Mouse (Mus musculus) liver, embryonic 11.5 days (tissue): ENCODE measurements around the gene Rad51d. TPM values are rescaled to one million over a fixed set of nuclear protein-coding genes. Genes with fewer than 3 reads are reported as not detected.
A peak's percentile ranks its signal among the peaks of the same experiment; 100 is the strongest.
"Not testable (repeated sequence)": the region's sequence is repeated elsewhere in the genome, so short reads cannot be mapped to it uniquely, and the experiment has no call there.

Experiments
- ATAC-seq: fragments of 200-750 bp; cut with Nextera tagmentation; replicated peaks from 2 replicates; pipeline ENCODE4 v1.8.0; 2017; ENCODE audit warnings: moderate number of reproducible peaks, mild to moderate bottlenecking, moderate TSS enrichment, moderate library complexity; ENCODE audit not compliant: low FRiP score
- DNase-seq: peaks from one replicate; pipeline ENCODE4 v3.0.0-alpha.2; 2017; ENCODE audit warnings: low spot score
- H3K27ac ChIP-seq: fragments of 300-500 bp; sonication (generic); 2 replicates; pipeline ENCODE4 v1.5.1; 2014; ENCODE audit warnings: mild to moderate bottlenecking, low read depth, low read length, control low read depth
- H3K27me3 ChIP-seq: fragments of 300-500 bp; sonication (generic); replicated peaks from 2 replicates; pipeline ENCODE4 v1.6.1; 2014; ENCODE audit warnings: low read length, mixed read lengths; ENCODE audit not compliant: control insufficient read depth, insufficient read depth
- H3K36me3 ChIP-seq: fragments of 300-500 bp; sonication (generic); 2 replicates; pipeline ENCODE4 v1.6.1; 2014; ENCODE audit warnings: mild to moderate bottlenecking, low read length, moderate library complexity, mixed read lengths; ENCODE audit not compliant: control insufficient read depth, insufficient read depth
- H3K4me1 ChIP-seq: fragments of 300-500 bp; sonication (generic); replicated peaks from 2 replicates; pipeline ENCODE4 v1.6.1; 2014; ENCODE audit warnings: low read length, mixed read lengths; ENCODE audit not compliant: control insufficient read depth, insufficient read depth
- H3K4me2 ChIP-seq: fragments of 300-500 bp; sonication (generic); 2 replicates; pipeline ENCODE4 v1.6.1; 2014; ENCODE audit warnings: mild to moderate bottlenecking, control low read depth, moderate library complexity
- H3K4me3 ChIP-seq: fragments of 300-500 bp; sonication (generic); 2 replicates; pipeline ENCODE4 v1.5.1; 2014; ENCODE audit warnings: low read depth, low read length, control low read depth
- H3K9ac ChIP-seq: fragments of 300-500 bp; sonication (generic); 2 replicates; pipeline ENCODE4 v1.6.1; 2014; ENCODE audit warnings: low read depth, low read length, control low read depth
- H3K9me3 ChIP-seq: fragments of 300-500 bp; sonication (generic); 2 replicates; pipeline ENCODE4 v1.6.1; 2016; ENCODE audit warnings: low read length, inconsistent platforms, mixed read lengths; ENCODE audit not compliant: control insufficient read depth
- WGBS: fragments of 180-500 bp; shearing (Covaris S2); extraction: QIAGEN DNeasy Blood & Tissue Kit; methylation state at CpG from one replicate; pipeline ENCODE4 v1.1.7; 2014; 5-methylcytosine and 5-hydroxymethylcytosine counted together
- polyA plus RNA-seq: library from polyadenylated mRNA; unstranded; fragments of >200 nt; fragmentation: Nextera tagmentation; extraction: Ambion mirVana; gene quantifications from 2 replicates; pipeline ENCODE4 v1.2.1, GENCODE M21; 2014

Rad51d gene
- polyA plus RNA-seq: 14.4 and 14.8 TPM in 2 replicates

GRCm38 (mm10) chr11:82890342-82890762 is at the start of gene Rad51d:
TSS of gene Rad51d (minus strand) at chr11:82890614.
- DNase-seq (peak; percentile 95), ATAC-seq (peak; percentile 90)
- Histone ChIP-seq H3K9me3 (no peaks in the 10 kb centered on the region), H3K9ac (peak within 1 kb of the TSS; percentile 75), H3K4me1 (peaks cover 8% of the 10 kb centered on the region; the same call in 1 of the 2 replicates), H3K4me2 (peak within 1 kb of the TSS; percentile 95), H3K27ac (peak within 1 kb of the TSS; percentile 21), H3K36me3 (no peaks in the 10 kb centered on the region), H3K4me3 (peak within 1 kb of the TSS; percentile 68), H3K27me3 (peaks cover 4% of the 10 kb centered on the region)
- WGBS: 1% methylated on average over 26 of the region's 26 CpGs

- H3K4me2 ChIP-seq: peak overlapping the region; percentile 73
- H3K36me3 ChIP-seq: no peaks in the 10 kb centered on the region
- DNase-seq (no peak), ATAC-seq (no peak)
- no peak overlapping the region for H3K27ac ChIP-seq
- H3K9me3 ChIP-seq: no peaks in the 10 kb centered on the region
- no peaks in the 10 kb centered on the region for H3K4me1 ChIP-seq
- 3% methylated on average over 29 of the region's 29 CpGs for WGBS
- no peak overlapping the region for H3K9ac ChIP-seq
- peaks cover 91% of the 10 kb centered on the region for H3K27me3 ChIP-seq
- H3K4me3 ChIP-seq: peak overlapping the region; percentile 50
These were observed 42.8 kb upstream of the Rad51d start for GRCm38 (mm10) chr11:82933186-82933585.

- not testable (repeated sequence) for ATAC-seq, H3K27ac ChIP-seq, H3K4me1 ChIP-seq, H3K36me3 ChIP-seq, DNase-seq, H3K9me3 ChIP-seq
- peaks cover 89% of the 10 kb centered on the region for H3K27me3 ChIP-seq
- H3K9ac ChIP-seq: 0 out of 2 replicates have a peak overlapping the region, but pooled peaks have one; percentile 14
- 1% methylated on average over 119 of the region's 119 CpGs for WGBS
- peak overlapping the region; percentile 50 for H3K4me3 ChIP-seq
- peak overlapping the region; percentile 73 for H3K4me2 ChIP-seq
These were observed 41.4 kb upstream of the Rad51d start for GRCm38 (mm10) chr11:82931671-82932450.

- not testable (repeated sequence) for H3K36me3 ChIP-seq, H3K9ac ChIP-seq, H3K27ac ChIP-seq, ATAC-seq, H3K4me1 ChIP-seq, DNase-seq, H3K9me3 ChIP-seq
- Histone ChIP-seq H3K27me3 (peaks cover 90% of the 10 kb centered on the region), H3K4me2 (peak overlapping the region; percentile 73), H3K4me3 (peak overlapping the region; percentile 50)
- WGBS: 4% methylated on average over 54 of the region's 63 CpGs
These were observed 40.7 kb upstream of the Rad51d start for GRCm38 (mm10) chr11:82931161-82931560.

- not testable (repeated sequence) for ATAC-seq, H3K36me3 ChIP-seq, DNase-seq, H3K9ac ChIP-seq, H3K9me3 ChIP-seq, H3K27ac ChIP-seq, H3K4me1 ChIP-seq
- Histone ChIP-seq H3K4me3 (peak overlapping the region; percentile 50), H3K27me3 (peaks cover 86% of the 10 kb centered on the region), H3K4me2 (peak overlapping the region; percentile 73)
- 2% methylated on average over 84 of the region's 85 CpGs for WGBS
These were observed 40.1 kb upstream of the Rad51d start for GRCm38 (mm10) chr11:82930391-82930955.

- Histone ChIP-seq H3K9ac (no peak overlapping the region), H3K27ac (no peak overlapping the region), H3K9me3 (no peaks in the 10 kb centered on the region), H3K4me3 (no peak overlapping the region), H3K4me2 (no peak overlapping the region), H3K36me3 (no peaks in the 10 kb centered on the region), H3K4me1 (no peaks in the 10 kb centered on the region), H3K27me3 (peaks cover 80% of the 10 kb centered on the region)
- DNase-seq (no peak), ATAC-seq (no peak)
- 46% methylated on average over 3 of the region's 3 CpGs for WGBS
These were observed 39.2 kb upstream of the Rad51d start for GRCm38 (mm10) chr11:82929633-82929950.

GRCm38 (mm10) chr11:82928897-82929632 is 38.7 kb upstream of the Rad51d start:
- DNase-seq (no peak), ATAC-seq (no peak)
- Histone ChIP-seq H3K4me3 (no peak overlapping the region), H3K4me1 (no peaks in the 10 kb centered on the region), H3K36me3 (no peaks in the 10 kb centered on the region), H3K27me3 (peaks cover 75% of the 10 kb centered on the region), H3K9ac (no peak overlapping the region), H3K27ac (no peak overlapping the region), H3K9me3 (no peaks in the 10 kb centered on the region), H3K4me2 (no peak overlapping the region)
- 39% methylated on average over 20 of the region's 20 CpGs for WGBS

GRCm38 (mm10) chr11:82923910-82924309 is 33.5 kb upstream of the Rad51d start:
- DNase-seq, H3K4me3 ChIP-seq, H3K4me2 ChIP-seq, H3K9ac ChIP-seq, ATAC-seq, H3K27ac ChIP-seq, H3K9me3 ChIP-seq, H3K36me3 ChIP-seq, H3K4me1 ChIP-seq: not testable (repeated sequence)
- H3K27me3 ChIP-seq: peaks cover 44% of the 10 kb centered on the region
- 77% methylated on average over 6 of the region's 6 CpGs for WGBS
